Mouse (Mus musculus): ENCODE measurements around the gene 6030452D12Rik.

Gene 6030452D12Rik

GRCm38 (mm10) chr8:106500018-106500685, at the start of gene 6030452D12Rik:
TSS of gene 6030452D12Rik (plus strand) at chr8:106500522.
- no peak for DNase-seq (ENCODE audit: low read depth, low spot score)

- no peak for DNase-seq (ENCODE audit: low read depth, low spot score)
These were observed 48.8 kb upstream of the 6030452D12Rik start for GRCm38 (mm10) chr8:106451301-106452085.

- no peak for DNase-seq (ENCODE audit: low read depth, low spot score)
These were observed 47.4 kb upstream of the 6030452D12Rik start for GRCm38 (mm10) chr8:106452701-106453481.

- no peak for DNase-seq (ENCODE audit: low read depth, low spot score)
These were observed 46.3 kb upstream of the 6030452D12Rik start for GRCm38 (mm10) chr8:106454036-106454435.

- DNase-seq (ENCODE audit: low read depth, low spot score) = no peak
These were observed 38.2 kb upstream of the 6030452D12Rik start for GRCm38 (mm10) chr8:106462131-106462530.

- no peak for DNase-seq (ENCODE audit: low read depth, low spot score)
These were observed 36.5 kb upstream of the 6030452D12Rik start for GRCm38 (mm10) chr8:106463795-106464194.

- no peak for DNase-seq (ENCODE audit: low read depth, low spot score)
These were observed 30.8 kb upstream of the 6030452D12Rik start for GRCm38 (mm10) chr8:106469485-106469884.

- peak; percentile 2 for DNase-seq (ENCODE audit: low read depth, low spot score)
These were observed 26.3 kb upstream of the 6030452D12Rik start for GRCm38 (mm10) chr8:106474001-106474400.

GRCm38 (mm10) chr8:106504241-106504640, 3.9 kb downstream of the 6030452D12Rik start:
- DNase-seq (ENCODE audit: low read depth, low spot score) = no peak

- DNase-seq (ENCODE audit: low read depth, low spot score) = no peak
These were observed 5.1 kb downstream of the 6030452D12Rik start for GRCm38 (mm10) chr8:106505328-106505965.

- DNase-seq (ENCODE audit: low read depth, low spot score) = no peak
These were observed 5.8 kb downstream of the 6030452D12Rik start for GRCm38 (mm10) chr8:106506106-106506505.

GRCm38 (mm10) chr8:106507761-106508331, 7.5 kb downstream of the 6030452D12Rik start:
- no peak for DNase-seq (ENCODE audit: low read depth, low spot score)

GRCm38 (mm10) chr8:106508456-106508855, 8.1 kb downstream of the 6030452D12Rik start:
- DNase-seq (ENCODE audit: low read depth, low spot score) = no peak

GRCm38 (mm10) chr8:106509079-106509780, 8.9 kb downstream of the 6030452D12Rik start:
- no peak for DNase-seq (ENCODE audit: low read depth, low spot score)

GRCm38 (mm10) chr8:106510365-106510975, 10.1 kb downstream of the 6030452D12Rik start, which contains the start of gene Cdh3:
TSS of gene Cdh3 (plus strand) at chr8:106510891.
- DNase-seq (ENCODE audit: low read depth, low spot score) = peak; percentile 18

GRCm38 (mm10) chr8:106511065-106511501, 10.8 kb downstream of the 6030452D12Rik start:
- DNase-seq (ENCODE audit: low read depth, low spot score) = no peak

GRCm38 (mm10) chr8:106511531-106512041, 11.3 kb downstream of the 6030452D12Rik start:
- DNase-seq (ENCODE audit: low read depth, low spot score) = no peak

GRCm38 (mm10) chr8:106512475-106513150, 12.3 kb downstream of the 6030452D12Rik start:
- no peak for DNase-seq (ENCODE audit: low read depth, low spot score)

- DNase-seq (ENCODE audit: low read depth, low spot score) = no peak
These were observed 15.7 kb downstream of the 6030452D12Rik start for GRCm38 (mm10) chr8:106515946-106516479.

Data from CD4-positive helper T cell, adult 2 months (primary cell).